Mouse (Mus musculus): Measurements from ENCODE around the gene Speg.

Gene Speg

DNA sequence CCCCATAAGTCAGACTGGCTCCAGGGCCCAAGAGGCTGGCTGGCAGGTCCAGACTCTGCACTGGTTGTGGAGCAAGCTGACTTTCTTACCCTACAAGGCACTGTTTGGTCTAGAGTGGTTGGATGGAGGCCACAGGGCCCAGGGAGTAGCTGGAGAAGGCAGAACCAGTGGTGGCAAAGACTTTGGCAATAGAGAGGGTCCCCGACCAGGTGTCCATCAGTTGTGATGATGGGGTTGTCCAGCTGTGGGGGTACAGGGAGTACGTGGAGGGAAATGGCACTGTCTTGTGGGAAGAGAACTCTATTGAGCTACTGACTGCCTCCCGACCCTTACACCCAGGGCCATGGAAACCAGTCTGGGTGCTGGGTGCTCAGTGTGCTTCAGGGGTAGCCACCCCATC is 18.7 kb downstream of the Speg start:
- no peak for DNase-seq (ENCODE audit: extremely low read depth, low read depth)

- DNase-seq (ENCODE audit: extremely low read depth, low read depth): peak; percentile 49
Observed at GRCm38 (mm10) chr1:75398761-75399402, 23.8 kb downstream of the Speg start.

DNA sequence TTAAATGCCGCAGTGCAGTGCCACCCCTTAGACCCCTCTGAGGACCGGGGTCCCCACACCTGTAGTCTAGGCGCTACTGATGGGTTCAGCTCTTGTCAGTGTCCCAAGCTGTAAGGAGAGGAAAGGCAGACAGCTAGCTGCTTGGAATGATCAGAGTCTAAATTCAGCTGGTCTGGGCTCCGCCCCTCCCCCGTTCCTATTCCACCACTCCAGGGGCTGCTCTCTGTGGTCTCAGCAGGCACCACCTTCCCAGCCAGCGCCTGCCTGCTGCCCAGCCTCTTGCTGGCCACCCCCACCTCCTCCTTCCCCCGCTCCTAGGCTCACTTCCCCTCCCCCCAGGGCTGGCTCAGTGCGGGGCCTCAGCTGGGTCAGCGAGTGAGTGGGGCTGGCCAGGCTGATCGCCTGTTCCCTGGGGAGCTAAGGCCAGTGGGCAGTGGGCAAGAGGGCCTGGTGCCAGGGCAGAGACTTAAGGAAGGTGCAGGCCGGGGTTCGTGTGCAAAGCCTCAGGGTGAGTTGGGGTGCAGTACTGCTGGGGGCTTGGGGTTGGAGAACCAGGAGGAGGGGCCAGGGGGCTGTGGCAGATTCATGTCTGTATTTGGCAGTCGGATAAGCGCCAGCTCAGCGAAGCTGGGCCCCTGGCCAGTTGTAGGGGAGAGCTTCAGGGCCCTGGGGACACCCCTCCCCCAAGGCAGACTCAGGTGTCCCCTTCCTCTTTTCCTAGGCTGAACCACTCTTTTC is 24.8 kb downstream of the Speg start:
- DNase-seq (ENCODE audit: extremely low read depth, low read depth): no peak

DNA sequence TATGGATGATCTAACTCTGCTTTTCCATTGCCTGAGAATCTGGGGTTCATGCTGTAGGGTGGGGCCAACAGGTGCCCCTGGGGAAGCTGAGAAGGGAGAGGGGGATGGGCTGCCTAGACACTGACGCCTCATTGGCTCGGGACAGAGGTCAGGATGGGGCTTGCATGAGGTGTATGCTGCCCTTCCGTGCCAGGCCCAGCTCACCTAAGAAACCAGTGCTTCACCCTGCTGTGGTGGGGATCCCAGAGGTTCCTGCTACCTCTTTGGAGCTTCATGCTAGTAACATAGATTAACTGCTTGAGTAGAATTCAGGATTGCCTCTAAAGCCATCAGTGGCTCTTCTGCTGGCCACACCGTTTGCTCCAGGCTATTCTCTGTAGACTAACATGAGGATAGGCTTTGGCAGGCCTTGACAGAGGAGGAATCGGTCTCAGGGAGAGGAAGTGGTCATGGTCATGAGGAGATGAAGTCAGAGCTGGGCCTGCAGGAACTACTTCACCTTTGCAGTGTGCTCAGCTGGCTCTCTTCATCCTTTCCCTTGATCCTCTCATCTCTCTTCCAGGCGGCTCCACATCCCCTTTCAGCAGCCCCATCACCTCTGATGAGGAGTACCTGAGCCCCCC is 25.5 kb downstream of the Speg start:
- no peak for DNase-seq (ENCODE audit: extremely low read depth, low read depth)

DNA sequence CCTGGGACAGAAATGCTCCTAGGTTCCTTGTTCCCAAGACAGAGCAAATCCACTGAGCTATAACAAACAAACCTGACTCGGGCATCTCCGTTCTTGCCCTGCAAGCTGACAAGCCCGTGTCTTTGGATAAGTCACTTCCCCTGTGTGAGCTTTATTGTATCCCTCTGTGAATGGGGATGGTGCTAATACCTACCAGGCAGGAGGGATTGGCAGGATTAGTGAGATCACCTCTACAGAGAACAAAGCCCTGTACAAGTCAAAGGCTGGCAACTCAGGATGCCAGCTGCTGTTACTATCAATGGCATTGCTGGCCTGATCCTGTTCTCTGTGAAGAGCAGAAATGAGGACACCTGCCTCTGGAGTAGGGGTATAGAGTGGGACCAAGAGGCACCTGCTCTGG is 30.4 kb downstream of the Speg start:
- no peak for DNase-seq (ENCODE audit: extremely low read depth, low read depth)

GRCm38 (mm10) chr1:75406173-75406572 is 31.1 kb downstream of the Speg start:
- no peak for DNase-seq (ENCODE audit: extremely low read depth, low read depth)

GRCm38 (mm10) chr1:75407056-75407455 is 32.0 kb downstream of the Speg start:
- no peak for DNase-seq (ENCODE audit: extremely low read depth, low read depth)

DNA sequence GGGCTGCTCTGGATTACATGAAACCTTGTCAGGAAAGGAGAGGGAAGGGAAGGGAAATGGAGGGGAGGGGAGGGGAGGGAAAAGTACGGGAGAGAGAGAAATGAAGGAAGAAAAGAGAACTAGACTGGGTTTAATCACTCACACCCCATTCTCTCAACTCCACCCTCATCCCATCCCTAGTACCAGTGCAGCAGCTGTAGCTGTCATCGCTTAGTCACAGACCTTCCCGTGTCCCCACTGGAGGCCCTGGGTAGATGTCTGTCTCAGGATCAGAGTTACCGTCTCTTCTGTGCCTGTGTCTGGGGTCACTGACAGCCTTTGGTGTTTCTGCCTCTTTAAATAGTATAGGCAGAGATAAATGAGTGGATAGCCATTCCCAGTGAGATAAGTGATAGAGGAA is 33.1 kb downstream of the Speg start:
- no peak for DNase-seq (ENCODE audit: extremely low read depth, low read depth)

DNA sequence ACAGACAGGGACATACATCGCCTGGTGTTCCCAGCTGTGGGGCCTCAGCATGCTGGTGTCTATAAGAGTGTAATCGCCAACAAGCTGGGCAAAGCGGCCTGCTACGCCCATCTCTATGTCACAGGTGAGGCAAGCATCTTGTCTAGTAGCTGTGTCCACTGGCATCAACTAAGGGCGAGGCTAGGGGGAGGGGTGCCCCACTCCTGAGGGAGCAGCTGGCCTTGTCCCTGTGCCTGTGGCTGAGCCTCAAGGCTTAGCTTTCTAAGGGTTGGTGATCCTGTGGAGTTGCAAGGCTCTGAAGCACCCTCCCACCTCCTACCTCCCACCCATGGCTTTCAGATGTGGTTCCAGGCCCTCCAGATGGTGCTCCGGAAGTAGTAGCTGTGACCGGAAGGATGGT is 34.9 kb downstream of the Speg start:
- no peak for DNase-seq (ENCODE audit: extremely low read depth, low read depth)

GRCm38 (mm10) chr1:75412196-75412595 is 37.1 kb downstream of the Speg start:
- DNase-seq (ENCODE audit: extremely low read depth, low read depth): no peak

DNA sequence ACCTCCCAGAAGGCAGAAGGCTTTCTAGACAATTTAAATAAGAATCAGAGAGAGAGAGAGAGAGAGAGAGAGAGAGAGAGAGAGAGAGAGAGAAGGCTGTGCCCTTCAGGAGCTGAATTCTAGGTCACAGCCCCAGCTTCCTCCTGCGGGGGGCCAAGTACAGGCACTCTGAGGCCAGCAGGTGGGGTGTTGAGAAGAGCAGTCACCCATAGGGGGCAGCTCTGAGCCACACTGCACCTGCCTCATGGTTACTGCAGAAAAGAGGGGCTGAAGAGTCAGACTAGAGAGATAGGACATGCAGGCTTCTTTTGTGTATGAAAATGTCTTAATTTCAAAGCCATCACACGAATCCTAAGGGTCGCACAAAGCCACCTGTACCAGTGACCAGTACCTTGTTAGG is 38.7 kb downstream of the Speg start:
- DNase-seq (ENCODE audit: extremely low read depth, low read depth): no peak

DNA sequence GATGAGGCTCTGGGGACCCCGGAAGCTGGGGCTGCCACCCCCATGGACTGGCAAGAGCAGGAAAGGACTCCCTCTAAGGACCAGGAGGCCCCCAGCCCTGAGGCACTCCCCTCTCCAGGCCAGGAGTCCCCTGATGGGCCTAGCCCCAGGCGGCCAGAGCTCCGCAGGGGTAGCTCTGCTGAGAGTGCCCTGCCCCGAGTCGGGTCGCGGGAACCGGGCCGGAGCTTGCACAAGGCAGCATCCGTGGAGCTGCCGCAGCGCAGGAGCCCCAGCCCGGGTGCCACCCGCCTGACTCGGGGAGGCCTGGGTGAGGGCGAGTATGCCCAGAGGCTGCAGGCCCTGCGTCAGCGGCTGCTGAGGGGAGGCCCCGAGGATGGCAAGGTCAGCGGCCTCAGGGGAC is 46.7 kb downstream of the Speg start:
- no peak for DNase-seq (ENCODE audit: extremely low read depth, low read depth)

DNA sequence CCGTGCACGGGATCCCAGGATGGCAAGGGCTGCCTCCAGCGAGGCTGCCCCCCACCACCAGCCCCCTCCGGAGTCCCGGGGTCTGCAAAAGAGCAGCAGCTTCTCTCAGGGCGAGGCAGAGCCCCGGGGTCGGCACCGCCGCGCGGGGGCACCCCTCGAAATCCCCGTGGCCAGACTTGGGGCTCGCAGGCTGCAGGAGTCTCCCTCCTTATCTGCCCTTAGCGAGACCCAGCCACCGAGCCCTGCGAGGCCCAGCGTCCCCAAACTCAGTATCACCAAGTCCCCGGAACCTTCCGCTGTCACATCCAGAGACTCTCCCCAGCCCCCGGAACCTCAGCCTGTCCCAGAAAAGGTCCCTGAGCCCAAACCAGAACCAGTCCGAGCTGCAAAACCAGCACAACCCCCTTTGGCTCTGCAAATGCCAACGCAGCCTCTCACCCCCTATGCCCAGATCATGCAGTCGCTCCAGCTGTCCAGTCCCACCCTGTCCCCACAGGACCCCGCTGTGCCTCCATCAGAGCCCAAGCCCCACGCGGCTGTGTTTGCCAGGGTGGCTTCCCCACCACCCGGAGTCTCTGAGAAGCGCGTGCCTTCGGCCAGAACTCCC is 47.2 kb downstream of the Speg start:
- no peak for DNase-seq (ENCODE audit: extremely low read depth, low read depth)

DNA sequence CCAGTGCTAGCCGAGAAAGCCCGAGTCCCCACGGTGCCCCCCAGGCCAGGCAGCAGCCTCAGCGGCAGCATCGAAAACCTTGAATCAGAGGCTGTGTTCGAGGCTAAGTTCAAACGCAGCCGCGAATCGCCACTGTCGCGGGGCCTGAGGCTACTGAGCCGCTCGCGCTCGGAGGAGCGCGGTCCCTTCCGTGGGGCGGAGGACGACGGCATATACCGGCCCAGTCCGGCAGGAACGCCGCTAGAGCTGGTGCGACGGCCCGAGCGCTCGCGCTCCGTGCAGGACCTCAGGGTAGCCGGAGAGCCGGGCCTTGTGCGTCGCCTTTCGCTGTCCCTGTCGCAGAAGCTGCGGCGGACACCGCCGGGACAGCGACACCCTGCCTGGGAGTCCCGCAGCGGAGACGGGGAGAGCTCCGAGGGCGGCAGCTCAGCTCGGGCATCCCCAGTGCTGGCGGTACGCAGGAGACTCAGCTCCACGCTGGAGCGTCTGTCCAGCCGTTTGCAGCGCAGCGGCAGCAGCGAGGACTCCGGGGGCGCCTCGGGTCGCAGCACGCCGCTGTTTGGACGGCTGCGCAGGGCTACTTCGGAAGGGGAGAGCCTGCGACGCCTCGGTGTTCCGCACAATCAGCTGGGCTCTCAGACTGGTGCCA is 47.9 kb downstream of the Speg start:
- DNase-seq (ENCODE audit: extremely low read depth, low read depth): no peak

GRCm38 (mm10) chr1:75423780-75424390 is 48.8 kb downstream of the Speg start:
- DNase-seq (ENCODE audit: extremely low read depth, low read depth): no peak

DNA sequence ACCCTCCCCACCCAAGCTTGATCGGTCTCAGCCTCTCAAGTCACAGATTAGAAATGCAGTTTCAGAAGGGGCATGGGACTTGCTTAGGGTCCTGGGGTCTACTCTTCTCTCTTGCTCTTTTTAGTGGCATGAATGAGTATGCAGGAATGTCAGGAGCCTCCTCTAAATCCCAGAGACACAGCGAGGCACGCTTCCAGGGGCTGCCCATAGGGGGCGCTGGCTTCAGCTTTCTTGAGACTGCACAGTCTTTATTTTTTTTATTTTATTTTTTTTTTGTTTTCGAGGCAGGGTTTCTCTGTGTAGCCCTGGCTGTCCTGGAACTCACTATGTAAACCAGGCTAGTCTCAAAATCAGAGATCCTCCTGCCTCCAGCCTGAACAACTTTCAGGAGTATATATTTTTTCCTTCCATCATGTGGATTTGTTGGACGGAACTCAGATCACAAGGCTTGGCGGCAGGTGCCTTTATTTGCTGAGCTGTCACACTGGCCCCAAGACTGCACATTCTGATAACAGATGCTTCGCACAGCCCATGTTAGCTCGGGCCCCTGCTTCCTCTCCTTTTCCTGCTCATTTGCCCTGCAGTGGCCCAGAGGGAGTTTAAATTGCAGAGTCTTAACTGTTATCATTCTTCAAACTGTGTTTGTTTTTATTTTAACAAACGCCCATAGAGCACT is 50.8 kb downstream of the Speg start:
- no peak for DNase-seq (ENCODE audit: extremely low read depth, low read depth)

GRCm38 (mm10) chr1:75435475-75436328 is 60.6 kb downstream of the Speg start, which contains the start of gene Gmppa:
Gene Gmppa, plus strand, starts transcription at chr1:75435930.
- peak; percentile 81 for DNase-seq (ENCODE audit: extremely low read depth, low read depth)

DNA sequence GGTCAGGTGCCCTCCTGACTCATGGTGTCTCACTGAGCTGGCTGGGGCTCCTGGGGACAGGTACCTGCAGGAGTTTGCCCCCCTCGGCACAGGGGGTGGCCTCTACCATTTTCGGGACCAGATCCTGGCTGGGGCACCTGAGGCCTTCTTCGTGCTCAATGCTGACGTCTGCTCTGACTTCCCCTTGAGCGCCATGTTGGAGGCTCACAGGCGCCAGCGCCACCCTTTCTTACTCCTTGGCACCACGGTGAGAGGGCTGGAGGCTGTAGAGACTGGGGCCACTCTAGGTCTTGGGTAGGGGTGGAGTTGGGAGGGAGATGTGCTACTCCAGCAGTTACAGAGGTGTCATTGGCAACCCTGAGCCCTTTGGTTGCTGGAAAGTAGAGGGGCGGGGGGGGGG is 63.7 kb downstream of the Speg start:
- DNase-seq (ENCODE audit: extremely low read depth, low read depth): no peak

GRCm38 (mm10) chr1:75440661-75441060 is 65.6 kb downstream of the Speg start:
- DNase-seq (ENCODE audit: extremely low read depth, low read depth): no peak

DNA sequence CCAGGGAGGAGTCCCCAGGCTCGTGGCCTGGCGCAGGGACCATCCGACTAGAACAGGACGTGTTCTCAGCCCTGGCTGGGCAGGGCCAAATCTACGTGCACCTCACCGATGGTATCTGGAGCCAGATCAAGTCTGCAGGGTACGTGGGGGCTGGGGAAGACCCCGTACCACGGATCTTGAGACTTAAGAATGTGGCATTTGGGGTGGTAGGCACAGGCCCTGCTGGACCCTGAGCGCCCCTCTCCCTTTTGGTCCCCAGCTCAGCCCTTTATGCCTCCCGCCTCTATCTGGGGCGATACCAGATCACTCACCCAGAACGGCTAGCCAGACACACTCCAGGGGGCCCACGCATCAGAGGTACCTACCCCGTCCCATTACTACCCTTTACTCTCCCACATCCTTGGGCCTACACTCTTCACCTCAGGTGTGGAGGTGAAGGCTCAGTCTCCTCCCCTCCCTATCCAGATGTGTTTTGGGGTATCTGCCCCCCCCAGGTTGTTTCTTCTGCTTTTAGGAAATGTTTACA is 66.4 kb downstream of the Speg start:
- no peak for DNase-seq (ENCODE audit: extremely low read depth, low read depth)
